Mouse (Mus musculus) frontal cortex, postnatal 14 days (tissue): ENCODE results near the gene Tmem189.

ENCODE experiments used
- DNase-seq, 2 experiments: peaks; one replicate each; pipeline ENCODE4 v3.0.0; 2022; ENCODE audit warnings: low spot score in 2 of 2

The Tmem189 gene

DNA sequence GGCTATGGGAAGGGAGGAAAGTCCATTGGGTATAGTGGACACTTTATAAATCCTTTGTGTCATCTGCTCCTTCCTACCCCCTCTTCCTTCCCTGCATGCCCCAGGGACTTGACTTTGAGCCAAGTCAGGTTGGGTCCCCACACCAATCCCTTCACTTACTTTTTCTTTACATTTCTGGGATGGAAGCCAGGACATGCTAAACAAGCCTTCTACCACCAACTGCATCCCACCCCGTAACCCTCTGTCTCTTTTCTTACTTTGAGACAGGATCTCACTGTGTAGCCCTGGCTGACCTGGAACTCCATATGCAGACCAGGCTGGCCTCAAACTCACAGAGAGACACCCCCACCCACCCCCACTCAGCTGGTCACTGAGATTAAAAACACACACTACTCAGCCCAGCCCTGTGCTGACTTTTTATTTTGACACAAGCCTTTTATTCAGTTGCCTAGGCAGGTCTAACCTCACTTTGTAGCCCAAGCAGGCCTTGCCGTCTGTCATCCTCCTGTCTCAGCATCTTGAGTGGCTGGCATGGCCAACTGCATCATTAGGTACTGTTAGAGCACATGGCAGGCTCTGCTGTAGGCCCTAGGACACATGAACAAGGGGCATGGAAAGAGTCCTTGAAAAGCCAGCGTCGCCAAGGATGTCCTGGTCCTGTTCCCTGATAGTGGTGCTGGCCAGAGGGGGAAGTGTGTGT, 95.9 kb downstream of the Tmem189 start:
- DNase-seq = no peak
